In genomic region chr13:112009288-112009687, GRCm38 (mm10) we compare ENCODE assay signal across 18 mouse cellular contexts.
A peak's percentile ranks its signal among the peaks of the same experiment; 100 is the strongest.
DNase-seq lines count a peak whose midpoint lies in the region; ATAC-seq and TF ChIP-seq lines count a peak whose summit lies in the region.
"Had no signal": no experiment of that assay in that cellular context is flagged by ENCODE, and none has a peak within 500 bp of the region (broad histone marks: within the 10 kb centered on the region; RNA-seq: fewer than 3 reads in every experiment).

No protein-coding gene starts in this region.

- H3K9ac ChIP-seq in hindbrain, postnatal 0 days (replicated peaks; ENCODE audit: low read length), result no peak overlapping the region
- H3K9ac ChIP-seq in hindbrain, embryonic 12.5 days, result no peak overlapping the region
- no peak overlapping the region for H3K9ac ChIP-seq in lung, embryonic 14.5 days
- H3K9ac ChIP-seq: embryonic facial prominence, embryonic 13.5 days; forebrain, embryonic 12.5 days; intestine, embryonic 15.5 days; liver, embryonic 15.5 days; stomach, embryonic 15.5 days had no signal

- no peaks in the 10 kb centered on the region for H3K27me3 ChIP-seq in hindbrain, postnatal 0 days (ENCODE audit: insufficient read depth, low read length)
- no peaks in the 10 kb centered on the region for H3K27me3 ChIP-seq in hindbrain, embryonic 12.5 days
- no peaks in the 10 kb centered on the region for H3K27me3 ChIP-seq in lung, embryonic 14.5 days (ENCODE audit: insufficient read depth, low read length)
- H3K27me3 ChIP-seq: embryonic facial prominence, embryonic 13.5 days; forebrain, embryonic 12.5 days; intestine, embryonic 15.5 days; stomach, embryonic 15.5 days had no signal

- peak; percentile 34 for TF ChIP-seq CTCF in hindbrain, postnatal 0 days (IDR thresholded peaks at IDR 0.05; ENCODE audit: low read depth)
- peak; percentile 31; the same call in 1 of the 2 replicates for TF ChIP-seq CTCF in lung, embryonic 14.5 days (IDR thresholded peaks at IDR 0.05; ENCODE audit: low read depth)
- TF ChIP-seq CTCF in brain, embryonic 14.5 days (IDR thresholded peaks at IDR 0.05; ENCODE audit: borderline replicate concordance, extremely low read depth, insufficient read depth, insufficient read length), result peak; percentile 13; the same call in 1 of the 2 replicates

- H3K4me3 ChIP-seq in hindbrain, postnatal 0 days (ENCODE audit: low read length), result no peak overlapping the region
- no peak overlapping the region for H3K4me3 ChIP-seq in hindbrain, embryonic 12.5 days
- no peak overlapping the region for H3K4me3 ChIP-seq in lung, embryonic 14.5 days (ENCODE audit: low read depth, low read length)
- H3K4me3 ChIP-seq: embryonic facial prominence, embryonic 13.5 days; forebrain, embryonic 12.5 days; heart, embryonic 10.5 days; intestine, embryonic 15.5 days; liver, embryonic 15.5 days; myocyte; stomach, embryonic 15.5 days had no signal

- H3K36me3 ChIP-seq in hindbrain, postnatal 0 days (ENCODE audit: insufficient read depth, low read length), result no peaks in the 10 kb centered on the region
- H3K36me3 ChIP-seq in hindbrain, embryonic 12.5 days, result no peaks in the 10 kb centered on the region
- no peaks in the 10 kb centered on the region for H3K36me3 ChIP-seq in lung, embryonic 14.5 days (ENCODE audit: insufficient read depth)
- H3K36me3 ChIP-seq: embryonic facial prominence, embryonic 13.5 days; forebrain, embryonic 12.5 days; heart, embryonic 10.5 days; intestine, embryonic 15.5 days; liver, embryonic 15.5 days; stomach, embryonic 15.5 days had no signal

- ATAC-seq in hindbrain, postnatal 0 days, result no peak
- no peak for ATAC-seq in hindbrain, embryonic 12.5 days (ENCODE audit: low FRiP score)
- no peak for ATAC-seq in lung, embryonic 14.5 days (ENCODE audit: insufficient read depth)
- ATAC-seq: activated CD4-positive, CD25-positive, alpha-beta regulatory T cell, adult 4 months; intestine, embryonic 15.5 days had no signal

- no peak for TF ChIP-seq POLR2A in brain, embryonic 14.5 days (IDR thresholded peaks at IDR 0.05; ENCODE audit: borderline replicate concordance, extremely low read depth, insufficient read depth, insufficient read length, poor library complexity, severe bottlenecking)

- no peak for DNase-seq in hindbrain, postnatal 0 days (ENCODE audit: low spot score)
- no peak for DNase-seq in lung, embryonic 14.5 days
- no peak for DNase-seq in lung, postnatal 10 days
- DNase-seq in ES-CJ7 (ENCODE audit: low read depth, low spot score), result peak; percentile 60
- no peak for DNase-seq in brain, embryonic 14.5 days (ENCODE audit: low read depth)
- no peak for DNase-seq in right cerebral cortex, adult 2 months (ENCODE audit: low spot score in 2 of 2)
- DNase-seq in kidney, postnatal 4 days, result no peak
- DNase-seq: adrenal gland, postnatal 36 days; thymus, postnatal 14 days had no signal

- no peak overlapping the region for H3K27ac ChIP-seq in hindbrain, postnatal 0 days
- no peak overlapping the region for H3K27ac ChIP-seq in hindbrain, embryonic 12.5 days
- 0 out of 2 replicates have a peak overlapping the region, but pooled peaks have one; percentile 27 for H3K27ac ChIP-seq in lung, embryonic 14.5 days (ENCODE audit: low read depth)
- H3K27ac ChIP-seq: embryonic facial prominence, embryonic 13.5 days; forebrain, embryonic 12.5 days; heart, embryonic 10.5 days; intestine, embryonic 15.5 days; liver, embryonic 15.5 days had no signal

- no peaks in the 10 kb centered on the region for H3K4me1 ChIP-seq in hindbrain, postnatal 0 days (ENCODE audit: insufficient read depth, low read length)
- H3K4me1 ChIP-seq in hindbrain, embryonic 12.5 days, result no peaks in the 10 kb centered on the region
- peaks cover 7% of the 10 kb centered on the region for H3K4me1 ChIP-seq in lung, embryonic 14.5 days (ENCODE audit: insufficient read depth)
- H3K4me1 ChIP-seq: embryonic facial prominence, embryonic 13.5 days; forebrain, embryonic 12.5 days; heart, embryonic 10.5 days; intestine, embryonic 15.5 days; stomach, embryonic 15.5 days had no signal

- H3K4me2 ChIP-seq in hindbrain, postnatal 0 days (ENCODE audit: low read depth, low read length), result no peak overlapping the region
- H3K4me2 ChIP-seq in hindbrain, embryonic 12.5 days (replicated peaks), result no peak overlapping the region
- no peak overlapping the region for H3K4me2 ChIP-seq in lung, embryonic 14.5 days
- H3K4me2 ChIP-seq: embryonic facial prominence, embryonic 13.5 days; forebrain, embryonic 12.5 days; intestine, embryonic 15.5 days; liver, embryonic 15.5 days; stomach, embryonic 15.5 days had no signal

- 81% methylated on average over 3 of the region's 3 CpGs for WGBS in hindbrain, postnatal 0 days
- 73% methylated on average over 3 of the region's 3 CpGs for WGBS in hindbrain, embryonic 12.5 days
- 72% methylated on average over 3 of the region's 3 CpGs for WGBS in lung, embryonic 14.5 days

- H3K9me3 ChIP-seq in hindbrain, postnatal 0 days (ENCODE audit: low read length), result no peaks in the 10 kb centered on the region
- no peaks in the 10 kb centered on the region for H3K9me3 ChIP-seq in hindbrain, embryonic 12.5 days (replicated peaks)
- peaks cover 6% of the 10 kb centered on the region; the same call in 1 of the 2 replicates for H3K9me3 ChIP-seq in lung, embryonic 14.5 days (ENCODE audit: low read depth, low read length)
- H3K9me3 ChIP-seq: embryonic facial prominence, embryonic 13.5 days; forebrain, embryonic 12.5 days; heart, embryonic 10.5 days; intestine, embryonic 15.5 days; stomach, embryonic 15.5 days had no signal
